Mouse (Mus musculus) embryonic fibroblast, embryonic 13.5 days (primary cell): ENCODE results near the gene Wfdc8. TPM values are rescaled to one million over a fixed set of nuclear protein-coding genes. Genes with fewer than 3 reads are reported as not detected.
A peak's percentile ranks its signal among the peaks of the same experiment; 100 is the strongest.

Source experiments
- H3K27ac ChIP-seq: 2 replicates; pipeline ENCODE4 v1.5.1; 2012; ENCODE audit warnings: low read length, control low read depth, inconsistent platforms; ENCODE audit not compliant: insufficient read depth
- H3K4me1 ChIP-seq: 2 replicates; pipeline ENCODE4 v1.6.1; 2011; ENCODE audit warnings: low read length; ENCODE audit not compliant: control insufficient read depth, insufficient read depth
- H3K4me3 ChIP-seq: 2 replicates; pipeline ENCODE4 v1.5.1; 2011; ENCODE audit warnings: mild to moderate bottlenecking, control low read depth, low read length; ENCODE audit not compliant: insufficient read depth
- CTCF ChIP-seq: IDR thresholded peaks from 2 replicates; pipeline ENCODE4 v1.5.1; 2011; ENCODE audit warnings: mild to moderate bottlenecking, control low read depth, low read length, moderate library complexity, borderline replicate concordance; ENCODE audit not compliant: insufficient read depth
- POLR2A ChIP-seq: IDR thresholded peaks from 2 replicates; pipeline ENCODE4 v1.6.1; 2011; ENCODE audit warnings: low read depth, mild to moderate bottlenecking, control low read depth, low read length, moderate library complexity
- polyA plus RNA-seq: library from polyadenylated mRNA; stranded (reverse); fragments of >200 nt; gene quantifications from 2 replicates; pipeline ENCODE4 v1.2.4, GENCODE M21; 2011; ENCODE audit warnings: low read depth; ENCODE audit not compliant: missing spikeins, insufficient read length

Gene Wfdc8
- polyA plus RNA-seq, 1 experiment = not detected

GRCm38 (mm10) chr2:164563339-164564038 is 49.9 kb downstream of the Wfdc8 start:
- Histone ChIP-seq H3K27ac (no peak overlapping the region), H3K4me3 (peak overlapping the region; percentile 1; the same call in 1 of the 2 replicates), H3K4me1 (peaks cover 6% of the 10 kb centered on the region; the same call in 1 of the 2 replicates)
- TF ChIP-seq POLR2A (no peak), CTCF (no peak)

GRCm38 (mm10) chr2:164562391-164563188 is 50.8 kb downstream of the Wfdc8 start, which contains the start of gene Wfdc2:
Wfdc2 (plus strand) TSS chr2:164562413.
- H3K27ac ChIP-seq = no peak within 1 kb of the TSS

GRCm38 (mm10) chr2:164560106-164560505 is 53.3 kb downstream of the Wfdc8 start:
- Histone ChIP-seq H3K27ac (no peak overlapping the region), H3K4me1 (peaks cover 7% of the 10 kb centered on the region), H3K4me3 (no peak overlapping the region)
- TF ChIP-seq POLR2A (no peak), CTCF (no peak)

More at GRCm38 (mm10) chr2:164562391-164563188, 50.8 kb downstream of the Wfdc8 start, which contains the start of gene Wfdc2:
- H3K4me3 ChIP-seq = no peak within 1 kb of the TSS
- TF ChIP-seq CTCF = no peak
- TF ChIP-seq POLR2A = no peak
- peaks cover 7% of the 10 kb centered on the region; the same call in 1 of the 2 replicates for H3K4me1 ChIP-seq

- no peak for TF ChIP-seq POLR2A
- TF ChIP-seq CTCF = no peak
- no peak overlapping the region for H3K27ac ChIP-seq
- H3K4me1 ChIP-seq = peaks cover 7% of the 10 kb centered on the region
- no peak overlapping the region for H3K4me3 ChIP-seq
Measured at GRCm38 (mm10) chr2:164558991-164559645, 54.3 kb downstream of the Wfdc8 start.

GRCm38 (mm10) chr2:164558426-164558825 is 55.0 kb downstream of the Wfdc8 start:
- no peak overlapping the region for H3K4me3 ChIP-seq
- no peak overlapping the region for H3K27ac ChIP-seq
- H3K4me1 ChIP-seq = peaks cover 7% of the 10 kb centered on the region
- TF ChIP-seq POLR2A = no peak
- no peak for TF ChIP-seq CTCF

- H3K4me1 ChIP-seq = peaks cover 6% of the 10 kb centered on the region; the same call in 1 of the 2 replicates
- TF ChIP-seq POLR2A (no peak), CTCF (no peak)
- no peak overlapping the region for H3K4me3 ChIP-seq
- no peak overlapping the region for H3K27ac ChIP-seq
Measured at GRCm38 (mm10) chr2:164551502-164551901, 61.9 kb downstream of the Wfdc8 start.

- TF ChIP-seq CTCF = no peak
- no peak for TF ChIP-seq POLR2A
- no peak overlapping the region for H3K4me3 ChIP-seq
- no peak overlapping the region for H3K27ac ChIP-seq
- peaks cover 6% of the 10 kb centered on the region; the same call in 1 of the 2 replicates for H3K4me1 ChIP-seq
Measured at GRCm38 (mm10) chr2:164550895-164551269, 62.5 kb downstream of the Wfdc8 start.

- no peak overlapping the region for H3K4me3 ChIP-seq
- no peak for TF ChIP-seq CTCF
- no peak for TF ChIP-seq POLR2A
- H3K4me1 ChIP-seq = peaks cover 6% of the 10 kb centered on the region; the same call in 1 of the 2 replicates
- no peak overlapping the region for H3K27ac ChIP-seq
Measured at GRCm38 (mm10) chr2:164549963-164550894, 63.2 kb downstream of the Wfdc8 start.
